Mouse (Mus musculus) olfactory bulb, adult 2 months (tissue): ENCODE measurements around the gene Tmed1.

Experiments
- CTCF ChIP-seq: fragments of 200-500 bp; IDR thresholded peaks from 2 replicates; pipeline ENCODE4 v1.5.1; 2012; ENCODE audit warnings: low read depth, mild to moderate bottlenecking, low read length, moderate library complexity; ENCODE audit not compliant: insufficient read depth
- POLR2A ChIP-seq: fragments of 200-500 bp; IDR thresholded peaks from 2 replicates; pipeline ENCODE4 v1.6.1; 2012; ENCODE audit warnings: mild to moderate bottlenecking, low read depth, low read length, moderate library complexity; ENCODE audit not compliant: insufficient read depth

GRCm38 (mm10) chr9:21525142-21525936 is 15.3 kb upstream of the Tmed1 start:
- TF ChIP-seq POLR2A (no peak), CTCF (no peak)
